Mouse (Mus musculus) liver, embryonic 15.5 days (tissue): Measurements from ENCODE around the gene Cd3e. TPM values are rescaled to one million over a fixed set of nuclear protein-coding genes. Genes with fewer than 3 reads are reported as not detected.
"Not testable (repeated sequence)": the region's sequence is repeated elsewhere in the genome, so short reads cannot be mapped to it uniquely, and the experiment has no call there.

Source experiments
- ATAC-seq: fragments of 200-750 bp; cut with Nextera tagmentation; 2 replicates; pipeline ENCODE4 v1.8.0; 2017; ENCODE audit warnings: moderate number of reproducible peaks, mild to moderate bottlenecking, moderate library complexity; ENCODE audit not compliant: insufficient read depth
- H3K27ac ChIP-seq: fragments of 300-500 bp; sonication (generic); replicated peaks from 2 replicates; pipeline ENCODE4 v1.5.1; 2015; ENCODE audit warnings: mild to moderate bottlenecking, inconsistent platforms
- H3K27me3 ChIP-seq: fragments of 300-500 bp; sonication (generic); 2 replicates; pipeline ENCODE4 v1.6.1; 2015; ENCODE audit warnings: mild to moderate bottlenecking, inconsistent platforms
- H3K36me3 ChIP-seq: fragments of 300-500 bp; sonication (generic); replicated peaks from 2 replicates; pipeline ENCODE4 v1.6.1; 2015; ENCODE audit warnings: moderate library complexity, mild to moderate bottlenecking, inconsistent platforms
- H3K4me1 ChIP-seq: fragments of 300-500 bp; sonication (generic); replicated peaks from 2 replicates; pipeline ENCODE4 v1.6.1; 2015; ENCODE audit warnings: inconsistent platforms
- H3K4me2 ChIP-seq: fragments of 300-500 bp; sonication (generic); 2 replicates; pipeline ENCODE4 v1.6.1; 2015; ENCODE audit warnings: moderate library complexity, mild to moderate bottlenecking, inconsistent platforms
- H3K4me3 ChIP-seq: fragments of 300-500 bp; sonication (generic); replicated peaks from 2 replicates; pipeline ENCODE4 v1.5.1; 2015; ENCODE audit warnings: mild to moderate bottlenecking, inconsistent platforms
- H3K9ac ChIP-seq: fragments of 300-500 bp; sonication (generic); 2 replicates; pipeline ENCODE4 v1.6.1; 2015; ENCODE audit warnings: moderate library complexity, mild to moderate bottlenecking, inconsistent platforms
- H3K9me3 ChIP-seq: fragments of 300-500 bp; sonication (generic); replicated peaks from 2 replicates; pipeline ENCODE4 v1.6.1; 2016; ENCODE audit warnings: inconsistent platforms
- WGBS: fragments of 180-500 bp; shearing (Covaris S2); methylation state at CpG from one replicate; pipeline ENCODE4 v1.1.7; 2015; ENCODE audit warnings: mixed read lengths; ENCODE audit not compliant: insufficient replicate concordance; 5-methylcytosine and 5-hydroxymethylcytosine counted together
- polyA plus RNA-seq: library from polyadenylated mRNA; unstranded; fragments of >200 nt; fragmentation: Nextera tagmentation; extraction: Ambion mirVana; gene quantifications from 2 replicates; pipeline ENCODE4 v1.2.1, GENCODE M21; 2015

Cd3e gene
- polyA plus RNA-seq, 1 experiment from 2014 or later = not detected

DNA sequence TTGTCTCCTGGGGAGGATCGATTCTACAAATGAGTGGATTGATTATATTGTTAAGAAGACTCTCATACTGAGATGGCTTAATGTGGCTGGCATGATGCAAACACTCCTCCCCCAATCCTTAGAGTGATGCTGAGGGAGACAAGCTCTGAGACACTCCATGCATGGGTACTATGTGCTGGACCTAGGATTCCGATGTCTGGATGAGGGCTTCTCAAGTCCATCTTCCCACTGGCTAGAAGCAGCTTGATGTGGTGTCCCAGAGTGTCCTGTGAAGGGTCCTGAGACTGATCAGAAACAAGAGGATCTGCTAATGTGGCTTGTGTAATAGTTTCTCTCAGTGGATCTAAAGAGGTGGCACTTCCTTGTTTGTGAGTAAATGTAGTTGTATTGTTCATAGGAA lies 28.3 kb downstream of the Cd3e start:
- no peak overlapping the region for H3K4me2 ChIP-seq
- H3K27me3 ChIP-seq = peaks cover 20% of the 10 kb centered on the region; the same call in 1 of the 2 replicates
- H3K4me1 ChIP-seq = peaks cover 8% of the 10 kb centered on the region
- H3K27ac ChIP-seq = no peak overlapping the region
- 66% methylated on average over 2 of the region's 2 CpGs for WGBS
- H3K9ac ChIP-seq = no peak overlapping the region
- H3K9me3 ChIP-seq = no peaks in the 10 kb centered on the region
- no peak overlapping the region for H3K4me3 ChIP-seq
- no peaks in the 10 kb centered on the region for H3K36me3 ChIP-seq
- no peak for ATAC-seq

DNA sequence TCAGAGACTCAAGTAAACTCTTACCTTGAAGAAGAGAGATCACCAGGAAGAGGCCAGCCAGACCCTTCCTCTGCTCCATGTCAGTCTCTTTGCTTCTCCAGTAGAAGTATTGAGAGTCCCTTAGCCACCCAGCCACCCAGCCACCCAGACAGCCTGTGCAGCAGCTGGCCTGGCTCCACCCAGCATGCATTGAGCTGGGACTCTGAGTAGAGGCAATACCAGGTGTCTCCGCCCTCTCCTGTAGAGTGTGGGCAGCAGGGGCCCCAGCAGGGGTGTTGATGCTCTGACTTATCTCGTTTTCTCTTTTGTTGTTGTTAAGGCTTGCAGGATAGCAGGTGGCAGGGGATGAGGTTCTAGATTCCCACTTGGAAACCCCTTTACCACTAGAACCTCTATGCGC lies 29.2 kb downstream of the Cd3e start, which contains the start of gene Cd3g:
TSS of gene Cd3g (minus strand) at position 190 of the 400 bp plus-strand sequence.
- H3K27me3 ChIP-seq = peaks cover 26% of the 10 kb centered on the region
- no peak within 1 kb of the TSS for H3K9ac ChIP-seq
- no peak within 1 kb of the TSS for H3K4me3 ChIP-seq
- no peak within 1 kb of the TSS for H3K4me2 ChIP-seq
- H3K4me1 ChIP-seq = peaks cover 8% of the 10 kb centered on the region
- no peak; the same call in 1 of the 2 replicates for ATAC-seq
- no peaks in the 10 kb centered on the region for H3K36me3 ChIP-seq
- H3K27ac ChIP-seq = no peak within 1 kb of the TSS
- H3K9me3 ChIP-seq = no peaks in the 10 kb centered on the region
- 48% methylated on average over 3 of the region's 3 CpGs for WGBS

GRCm38 (mm10) chr9:44979806-44980205 lies 29.6 kb downstream of the Cd3e start:
- no peaks in the 10 kb centered on the region for H3K36me3 ChIP-seq
- no peaks in the 10 kb centered on the region for H3K9me3 ChIP-seq
- ATAC-seq = no peak
- H3K4me2 ChIP-seq = no peak overlapping the region
- peaks cover 8% of the 10 kb centered on the region for H3K4me1 ChIP-seq
- no peak overlapping the region for H3K27ac ChIP-seq
- H3K9ac ChIP-seq = no peak overlapping the region
- H3K4me3 ChIP-seq = no peak overlapping the region
- peaks cover 28% of the 10 kb centered on the region for H3K27me3 ChIP-seq
- WGBS = 56% methylated on average over 7 of the region's 7 CpGs

- Histone ChIP-seq H3K4me1 (peaks cover 8% of the 10 kb centered on the region), H3K27me3 (peaks cover 47% of the 10 kb centered on the region), H3K4me3 (no peak overlapping the region), H3K9ac (no peak overlapping the region), H3K4me2 (no peak overlapping the region), H3K36me3 (no peaks in the 10 kb centered on the region), H3K27ac (no peak overlapping the region), H3K9me3 (no peaks in the 10 kb centered on the region)
- WGBS = 45% methylated on average over 6 of the region's 6 CpGs
- ATAC-seq = no peak
Measured at GRCm38 (mm10) chr9:44977813-44978212, 31.6 kb downstream of the Cd3e start.

DNA sequence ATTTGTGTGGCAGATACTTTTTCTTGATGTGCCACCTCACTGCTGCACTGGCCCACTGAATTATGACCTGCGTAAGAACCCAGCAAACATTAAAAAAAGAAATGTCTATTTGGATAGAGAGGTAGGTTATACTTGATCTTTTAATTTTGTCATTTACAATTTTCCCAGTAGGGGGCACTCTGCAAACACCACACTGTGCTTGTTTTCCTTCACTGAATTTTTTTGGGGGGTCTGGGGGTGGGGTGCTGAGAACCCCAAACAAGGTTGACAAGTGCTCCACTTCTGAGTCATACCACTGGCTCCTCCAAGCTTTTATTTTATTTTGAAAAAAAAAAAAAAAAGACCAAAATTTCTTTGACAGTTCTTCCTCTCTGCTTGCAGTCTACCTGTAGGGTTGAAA lies 40.0 kb downstream of the Cd3e start:
- WGBS = 26% methylated on average over 1 of the region's 1 CpGs
- Histone ChIP-seq H3K36me3 (no peaks in the 10 kb centered on the region), H3K4me3 (no peak overlapping the region), H3K4me1 (peaks cover 18% of the 10 kb centered on the region), H3K27ac (no peak overlapping the region), H3K27me3 (peaks cover 38% of the 10 kb centered on the region), H3K4me2 (no peak overlapping the region), H3K9ac (no peak overlapping the region), H3K9me3 (no peaks in the 10 kb centered on the region)
- ATAC-seq = no peak

GRCm38 (mm10) chr9:44967763-44968162 lies 41.7 kb downstream of the Cd3e start:
- H3K27ac ChIP-seq, H3K9me3 ChIP-seq, H3K9ac ChIP-seq, H3K36me3 ChIP-seq, ATAC-seq, H3K4me3 ChIP-seq, H3K4me2 ChIP-seq: not testable (repeated sequence)
- WGBS = 68% methylated on average over 5 of the region's 5 CpGs
- peaks cover 21% of the 10 kb centered on the region for H3K27me3 ChIP-seq
- peaks cover 27% of the 10 kb centered on the region for H3K4me1 ChIP-seq

DNA sequence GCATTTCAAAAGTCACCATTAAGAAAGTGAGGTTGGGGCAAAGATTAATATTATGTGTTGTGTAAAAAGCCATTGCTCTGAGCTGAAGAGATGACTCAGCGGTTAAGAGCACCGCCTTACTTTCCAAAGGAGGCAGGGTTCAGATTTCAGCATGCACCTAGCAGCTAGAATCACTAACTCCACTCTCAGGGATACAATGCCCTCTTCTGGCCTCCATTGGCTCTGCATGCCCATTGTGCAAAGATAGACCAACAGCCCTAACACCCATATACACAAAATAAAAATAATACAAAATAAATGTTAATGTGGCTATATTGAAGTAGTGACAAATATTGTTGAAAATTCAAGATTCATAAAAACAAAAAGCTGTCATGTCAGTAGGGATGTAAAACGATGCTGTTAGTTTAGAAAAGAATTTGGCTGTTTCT lies 42.6 kb downstream of the Cd3e start:
- 14% methylated on average over 3 of the region's 3 CpGs for WGBS

GRCm38 (mm10) chr9:44965833-44966466 lies 43.5 kb downstream of the Cd3e start:
- H3K27ac ChIP-seq = peak overlapping the region; percentile 79
- H3K4me1 ChIP-seq = peaks cover 27% of the 10 kb centered on the region
- H3K36me3 ChIP-seq = peaks cover 20% of the 10 kb centered on the region
- peak overlapping the region; percentile 86 for H3K4me2 ChIP-seq
- no peaks in the 10 kb centered on the region for H3K9me3 ChIP-seq
- ATAC-seq = no peak; the same call in 1 of the 2 replicates
- 9% methylated on average over 10 of the region's 10 CpGs for WGBS
- peak overlapping the region; percentile 83 for H3K4me3 ChIP-seq
- peak overlapping the region; percentile 23; the same call in 1 of the 2 replicates for H3K9ac ChIP-seq
- peaks cover 11% of the 10 kb centered on the region for H3K27me3 ChIP-seq

More for the DNA sequence above, 42.6 kb downstream of the Cd3e start:
- H3K4me3 ChIP-seq = no peak overlapping the region
- H3K9ac ChIP-seq = no peak overlapping the region
- peaks cover 11% of the 10 kb centered on the region for H3K36me3 ChIP-seq
- no peak overlapping the region for H3K4me2 ChIP-seq
- no peak for ATAC-seq
- no peaks in the 10 kb centered on the region for H3K9me3 ChIP-seq
- peaks cover 27% of the 10 kb centered on the region for H3K4me1 ChIP-seq
- peaks cover 15% of the 10 kb centered on the region for H3K27me3 ChIP-seq
- no peak overlapping the region for H3K27ac ChIP-seq

DNA sequence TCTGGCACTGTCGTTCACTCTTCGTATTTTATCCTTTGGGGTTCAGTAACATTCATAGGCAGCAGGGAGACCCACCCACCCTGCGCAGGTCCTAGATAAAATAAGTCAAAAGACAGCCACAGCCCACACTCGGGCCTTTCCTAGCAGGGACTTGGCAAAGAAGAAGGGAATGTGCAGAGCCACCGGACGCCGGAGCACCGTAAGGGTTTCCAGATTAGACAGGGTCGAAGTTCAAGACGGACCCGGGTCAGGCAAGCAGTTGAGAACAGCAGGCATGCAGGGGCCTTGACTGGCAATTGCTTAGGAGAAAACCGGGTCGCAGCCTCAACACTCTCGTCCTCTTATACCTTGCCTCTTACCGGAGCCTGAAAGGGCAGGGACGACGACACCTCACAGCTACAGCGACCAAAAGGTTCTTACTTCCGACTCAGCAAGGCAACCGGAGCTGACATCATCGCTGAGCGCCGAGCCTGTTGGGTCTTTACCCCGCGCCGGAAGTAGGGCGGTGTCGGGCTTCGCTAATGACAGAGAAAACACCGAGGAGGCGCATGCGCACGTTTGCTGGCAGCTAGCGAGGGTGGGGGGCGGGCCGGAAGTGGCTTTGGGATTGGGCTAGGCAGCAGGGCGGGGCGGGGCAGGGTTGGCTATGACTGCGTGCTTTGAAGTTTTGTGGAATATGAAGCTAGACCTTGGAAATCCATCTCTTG lies 44.1 kb downstream of the Cd3e start, which contains the start of gene Ube4a:
TSS of gene Ube4a (minus strand) at position 475 of the 707 bp plus-strand sequence.
- under 1% methylated on average over 39 of the region's 39 CpGs for whole genome bisulfite sequencing
- H3K9ac ChIP-seq = peak within 1 kb of the TSS; percentile 75
- H3K36me3 ChIP-seq = peaks cover 26% of the 10 kb centered on the region
- H3K4me2 ChIP-seq = peak within 1 kb of the TSS; percentile 86
- H3K4me1 ChIP-seq = peaks cover 27% of the 10 kb centered on the region
- peak within 1 kb of the TSS; percentile 83 for H3K27ac ChIP-seq
- peaks cover 6% of the 10 kb centered on the region for H3K27me3 ChIP-seq
- H3K9me3 ChIP-seq = no peaks in the 10 kb centered on the region
- H3K4me3 ChIP-seq = peak within 1 kb of the TSS; percentile 83
- ATAC-seq = peak; percentile 95

- WGBS = 70% methylated on average over 3 of the region's 3 CpGs
Measured at GRCm38 (mm10) chr9:44954432-44954831, 55.0 kb downstream of the Cd3e start.

More at GRCm38 (mm10) chr9:44954432-44954831, 55.0 kb downstream of the Cd3e start:
- Histone ChIP-seq H3K4me1 (no peaks in the 10 kb centered on the region), H3K9me3 (no peaks in the 10 kb centered on the region), H3K27me3 (no peaks in the 10 kb centered on the region), H3K4me3 (no peak overlapping the region), H3K27ac (no peak overlapping the region), H3K4me2 (no peak overlapping the region), H3K9ac (no peak overlapping the region), H3K36me3 (peaks cover 81% of the 10 kb centered on the region)
- ATAC-seq = no peak
